8 mouse cellular contexts compared by ENCODE assay signal in the genomic region with DNA sequence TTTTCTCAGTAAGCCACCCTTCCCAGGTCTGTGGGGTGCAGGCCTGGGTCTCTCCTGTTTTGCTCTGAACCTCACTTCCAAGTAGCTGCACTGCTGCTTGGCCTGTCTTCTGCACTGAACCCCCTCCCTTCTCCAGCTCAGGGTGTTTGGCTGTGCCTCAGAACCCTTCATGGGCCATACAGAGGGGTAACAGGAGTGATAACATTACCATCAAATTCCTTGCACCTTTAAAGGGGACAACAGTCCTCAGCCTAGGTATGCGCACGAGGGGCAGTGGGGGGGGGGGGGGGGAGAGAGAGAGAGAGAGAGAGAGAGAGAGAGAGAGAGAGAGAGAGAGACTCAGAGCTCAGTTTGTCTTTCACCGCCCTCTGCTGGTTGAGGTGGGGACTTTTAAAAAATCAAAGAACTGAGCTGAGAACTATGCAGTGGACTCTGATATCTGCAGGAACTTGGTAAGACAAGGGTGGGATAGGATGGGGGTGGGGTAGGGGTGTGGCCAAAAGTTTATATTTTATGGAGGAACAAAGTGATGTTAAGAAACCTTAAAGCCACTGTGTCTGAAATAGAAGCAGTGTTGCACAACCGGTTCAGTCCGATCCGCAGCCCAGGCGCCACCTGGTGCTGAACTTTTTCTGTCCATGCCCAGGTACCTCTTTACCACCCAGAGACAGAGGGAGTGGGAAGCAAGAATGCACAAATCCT.
A peak's percentile ranks its signal among the peaks of the same experiment; 100 is the strongest.
DNase-seq lines count a peak whose midpoint lies in the region; ATAC-seq and TF ChIP-seq lines count a peak whose summit lies in the region.

No protein-coding gene starts in this region.

- no peak for TF ChIP-seq EP300 in stomach, postnatal 0 days (optimal IDR thresholded peaks at IDR 0.05)

- intact Hi-C loops in heart, postnatal 36 days (cut with DNase I): loop anchor here (1.0 kb wide), 1 partner anchor 127 kb away; no protein-coding TSS in a partner anchor

- no peak overlapping the region for H3K4me2 ChIP-seq in embryonic facial prominence, embryonic 11.5 days (ENCODE audit: low read depth, low read length)
- H3K4me2 ChIP-seq in midbrain, embryonic 11.5 days: no peak overlapping the region
- H3K4me2 ChIP-seq in stomach, postnatal 0 days (replicated peaks; ENCODE audit: low read depth): no peak overlapping the region

- TF ChIP-seq CTCF in stomach, postnatal 0 days (IDR thresholded peaks at IDR 0.05; ENCODE audit: low read depth): peak; percentile 74

- H3K27ac ChIP-seq in embryonic facial prominence, embryonic 11.5 days (replicated peaks; ENCODE audit: low read depth, low read length): no peak overlapping the region
- no peak overlapping the region for H3K27ac ChIP-seq in midbrain, embryonic 11.5 days (ENCODE audit: low read depth, low read length)
- H3K27ac ChIP-seq in stomach, postnatal 0 days (replicated peaks): peak overlapping the region; percentile 90

- no peaks in the 10 kb centered on the region for H3K27me3 ChIP-seq in embryonic facial prominence, embryonic 11.5 days (ENCODE audit: control insufficient read depth, insufficient read depth, low read length)
- no peaks in the 10 kb centered on the region for H3K27me3 ChIP-seq in midbrain, embryonic 11.5 days (ENCODE audit: control insufficient read depth, insufficient read depth, low read length)
- H3K27me3 ChIP-seq in stomach, postnatal 0 days (ENCODE audit: control insufficient read depth, insufficient read depth, low read length): no peaks in the 10 kb centered on the region

- no peaks in the 10 kb centered on the region for H3K36me3 ChIP-seq in embryonic facial prominence, embryonic 11.5 days (replicated peaks; ENCODE audit: control insufficient read depth, insufficient read depth, low read depth, low read length)
- H3K36me3 ChIP-seq in midbrain, embryonic 11.5 days (ENCODE audit: control insufficient read depth, insufficient read depth, low read length): no peaks in the 10 kb centered on the region
- no peaks in the 10 kb centered on the region for H3K36me3 ChIP-seq in stomach, postnatal 0 days (ENCODE audit: control insufficient read depth, insufficient read depth, low read length)

- ATAC-seq in embryonic facial prominence, embryonic 11.5 days (replicated peaks; ENCODE audit: insufficient number of reproducible peaks, low FRiP score, low TSS enrichment, low read depth): peak; percentile 40; the same call in 1 of the 2 replicates
- ATAC-seq in midbrain, embryonic 11.5 days (ENCODE audit: low FRiP score): peak; percentile 60
- peak; percentile 61 for ATAC-seq in stomach, postnatal 0 days (ENCODE audit: low FRiP score, low TSS enrichment)

- WGBS in embryonic facial prominence, embryonic 11.5 days: 16% methylated on average over 7 of the region's 7 CpGs
- 21% methylated on average over 7 of the region's 7 CpGs for WGBS in midbrain, embryonic 11.5 days
- 10% methylated on average over 7 of the region's 7 CpGs for WGBS in stomach, postnatal 0 days

- peaks cover 6% of the 10 kb centered on the region for H3K4me1 ChIP-seq in embryonic facial prominence, embryonic 11.5 days (ENCODE audit: control insufficient read depth, insufficient read depth, low read length)
- H3K4me1 ChIP-seq in midbrain, embryonic 11.5 days (ENCODE audit: control insufficient read depth, insufficient read depth, low read length): peaks cover 16% of the 10 kb centered on the region
- H3K4me1 ChIP-seq in stomach, postnatal 0 days (replicated peaks; ENCODE audit: control insufficient read depth, insufficient read depth): peaks cover 4% of the 10 kb centered on the region; the same call in 1 of the 2 replicates

- peak; percentile 45 for DNase-seq in layer of hippocampus, adult 11-12 months (ENCODE audit: low spot score)
- DNase-seq in layer of hippocampus, adult 9-10 months (ENCODE audit: low spot score): no peak
- DNase-seq in ZHBTc4 (ENCODE audit: low read depth, low spot score): peak; percentile 38
- DNase-seq in embryonic facial prominence, embryonic 11.5 days (ENCODE audit: low spot score): peak; percentile 72
- DNase-seq in heart, postnatal 36 days: peak; percentile 47
- DNase-seq in left cerebral cortex, adult 18-20 months (ENCODE audit: low spot score in 2 of 2): peak; percentile 43 to 52
- peak; percentile 95 for DNase-seq in midbrain, embryonic 11.5 days (ENCODE audit: low spot score, missing footprints)
- DNase-seq in stomach, postnatal 0 days (ENCODE audit: low spot score): peak; percentile 74

- H3K9ac ChIP-seq in embryonic facial prominence, embryonic 11.5 days (replicated peaks; ENCODE audit: low read length): no peak overlapping the region
- H3K9ac ChIP-seq in midbrain, embryonic 11.5 days (ENCODE audit: low read length): no peak overlapping the region
- no peak overlapping the region for H3K9ac ChIP-seq in stomach, postnatal 0 days (ENCODE audit: low read length)

- H3K4me3 ChIP-seq in embryonic facial prominence, embryonic 11.5 days (ENCODE audit: low read depth, low read length): no peak overlapping the region
- H3K4me3 ChIP-seq in midbrain, embryonic 11.5 days (ENCODE audit: low read depth, low read length): no peak overlapping the region
- H3K4me3 ChIP-seq in stomach, postnatal 0 days (ENCODE audit: low read depth, low read length): no peak overlapping the region

- H3K9me3 ChIP-seq in embryonic facial prominence, embryonic 11.5 days (replicated peaks; ENCODE audit: control insufficient read depth, low read length): no peaks in the 10 kb centered on the region
- no peaks in the 10 kb centered on the region for H3K9me3 ChIP-seq in midbrain, embryonic 11.5 days (ENCODE audit: control insufficient read depth, low read length)
- no peaks in the 10 kb centered on the region for H3K9me3 ChIP-seq in stomach, postnatal 0 days (ENCODE audit: control insufficient read depth, low read length)
